Mouse (Mus musculus): Measurements from ENCODE around the gene Tvp23b. TPM values are rescaled to one million over a fixed set of nuclear protein-coding genes. Genes with fewer than 3 reads are reported as not detected.
A peak's percentile ranks its signal among the peaks of the same experiment; 100 is the strongest.

Tvp23b gene
- 53.4 and 57.2 TPM in 2 replicates for polyA plus RNA-seq (2015; fragmentation: Nextera tagmentation; extraction: Ambion mirVana)

- WGBS: under 1% methylated on average over 55 of the region's 55 CpGs
- no peaks in the 10 kb centered on the region for H3K27me3 ChIP-seq (replicated peaks; ENCODE audit: control insufficient read depth, insufficient read depth, low read length)
- H3K4me2 ChIP-seq (replicated peaks; ENCODE audit: low read depth): peak within 1 kb of the TSS; percentile 72
- H3K36me3 ChIP-seq (ENCODE audit: control insufficient read depth, insufficient read depth): peaks cover 12% of the 10 kb centered on the region; the same call in 1 of the 2 replicates
- H3K27ac ChIP-seq (ENCODE audit: low read depth, low read length): peak within 1 kb of the TSS; percentile 86
- TF ChIP-seq CTCF (IDR thresholded peaks at IDR 0.05; ENCODE audit: low read depth): peak; percentile 25; the same call in 1 of the 2 replicates
- peak; percentile 98 for ATAC-seq
- peak within 1 kb of the TSS; percentile 80 for H3K9ac ChIP-seq (ENCODE audit: low read depth, low read length)
- H3K4me3 ChIP-seq (ENCODE audit: low read depth, low read length): peak within 1 kb of the TSS; percentile 70
- H3K4me1 ChIP-seq (replicated peaks; ENCODE audit: control insufficient read depth, insufficient read depth, low read length): no peaks in the 10 kb centered on the region
- no peaks in the 10 kb centered on the region for H3K9me3 ChIP-seq (ENCODE audit: control insufficient read depth)
Observed at GRCm38 (mm10) chr11:62879220-62880048, at the start of gene Tvp23b. TSS of gene Tvp23b (plus strand) at chr11:62879455.

GRCm38 (mm10) chr11:62830387-62830786 lies 48.9 kb upstream of the Tvp23b start:
- WGBS: 87% methylated on average over 2 of the region's 2 CpGs
- H3K4me3 ChIP-seq (ENCODE audit: low read depth, low read length): no peak overlapping the region
- no peak overlapping the region for H3K4me2 ChIP-seq (replicated peaks; ENCODE audit: low read depth)
- no peaks in the 10 kb centered on the region for H3K9me3 ChIP-seq (ENCODE audit: control insufficient read depth)
- no peak overlapping the region for H3K27ac ChIP-seq (ENCODE audit: low read depth, low read length)
- no peak overlapping the region for H3K9ac ChIP-seq (ENCODE audit: low read depth, low read length)
- H3K27me3 ChIP-seq (replicated peaks; ENCODE audit: control insufficient read depth, insufficient read depth, low read length): no peaks in the 10 kb centered on the region
- peaks cover 6% of the 10 kb centered on the region; the same call in 1 of the 2 replicates for H3K4me1 ChIP-seq (replicated peaks; ENCODE audit: control insufficient read depth, insufficient read depth, low read length)
- no peak for TF ChIP-seq CTCF (IDR thresholded peaks at IDR 0.05; ENCODE audit: low read depth)
- peaks cover 41% of the 10 kb centered on the region for H3K36me3 ChIP-seq (ENCODE audit: control insufficient read depth, insufficient read depth)
- no peak for ATAC-seq

- Histone ChIP-seq H3K4me1 (replicated peaks; ENCODE audit: control insufficient read depth, insufficient read depth, low read length) (no peaks in the 10 kb centered on the region), H3K9ac (ENCODE audit: low read depth, low read length) (no peak overlapping the region), H3K36me3 (ENCODE audit: control insufficient read depth, insufficient read depth) (peaks cover 46% of the 10 kb centered on the region), H3K27me3 (replicated peaks; ENCODE audit: control insufficient read depth, insufficient read depth, low read length) (no peaks in the 10 kb centered on the region), H3K4me3 (ENCODE audit: low read depth, low read length) (no peak overlapping the region), H3K9me3 (ENCODE audit: control insufficient read depth) (no peaks in the 10 kb centered on the region), H3K4me2 (replicated peaks; ENCODE audit: low read depth) (no peak overlapping the region), H3K27ac (ENCODE audit: low read depth, low read length) (no peak overlapping the region)
- no peak for TF ChIP-seq CTCF (IDR thresholded peaks at IDR 0.05; ENCODE audit: low read depth)
- ATAC-seq: no peak
Observed at GRCm38 (mm10) chr11:62831906-62832305, 47.3 kb upstream of the Tvp23b start.

GRCm38 (mm10) chr11:62844562-62844961 lies 34.7 kb upstream of the Tvp23b start:
- 85% methylated on average over 5 of the region's 5 CpGs for WGBS

GRCm38 (mm10) chr11:62845730-62846129 lies 33.5 kb upstream of the Tvp23b start:
- no peak for ATAC-seq
- TF ChIP-seq CTCF (IDR thresholded peaks at IDR 0.05; ENCODE audit: low read depth): no peak
- H3K27me3 ChIP-seq (replicated peaks; ENCODE audit: control insufficient read depth, insufficient read depth, low read length): no peaks in the 10 kb centered on the region
- WGBS: 68% methylated on average over 3 of the region's 3 CpGs
- no peak overlapping the region for H3K27ac ChIP-seq (ENCODE audit: low read depth, low read length)
- no peaks in the 10 kb centered on the region for H3K9me3 ChIP-seq (ENCODE audit: control insufficient read depth)
- no peak overlapping the region for H3K4me3 ChIP-seq (ENCODE audit: low read depth, low read length)
- H3K4me1 ChIP-seq (replicated peaks; ENCODE audit: control insufficient read depth, insufficient read depth, low read length): no peaks in the 10 kb centered on the region
- no peak overlapping the region for H3K9ac ChIP-seq (ENCODE audit: low read depth, low read length)
- peaks cover 16% of the 10 kb centered on the region for H3K36me3 ChIP-seq (ENCODE audit: control insufficient read depth, insufficient read depth)
- H3K4me2 ChIP-seq (replicated peaks; ENCODE audit: low read depth): no peak overlapping the region

More at GRCm38 (mm10) chr11:62844562-62844961, 34.7 kb upstream of the Tvp23b start:
- Histone ChIP-seq H3K9ac (ENCODE audit: low read depth, low read length) (no peak overlapping the region), H3K27me3 (replicated peaks; ENCODE audit: control insufficient read depth, insufficient read depth, low read length) (no peaks in the 10 kb centered on the region), H3K4me2 (replicated peaks; ENCODE audit: low read depth) (no peak overlapping the region), H3K9me3 (ENCODE audit: control insufficient read depth) (no peaks in the 10 kb centered on the region), H3K4me3 (ENCODE audit: low read depth, low read length) (no peak overlapping the region), H3K27ac (ENCODE audit: low read depth, low read length) (no peak overlapping the region), H3K36me3 (ENCODE audit: control insufficient read depth, insufficient read depth) (peaks cover 26% of the 10 kb centered on the region), H3K4me1 (replicated peaks; ENCODE audit: control insufficient read depth, insufficient read depth, low read length) (no peaks in the 10 kb centered on the region)
- TF ChIP-seq CTCF (IDR thresholded peaks at IDR 0.05; ENCODE audit: low read depth): no peak
- ATAC-seq: no peak

- H3K27ac ChIP-seq (ENCODE audit: low read depth, low read length): no peak within 1 kb of the TSS
- no peaks in the 10 kb centered on the region for H3K9me3 ChIP-seq (ENCODE audit: control insufficient read depth)
- peaks cover 4% of the 10 kb centered on the region; the same call in 1 of the 2 replicates for H3K36me3 ChIP-seq (ENCODE audit: control insufficient read depth, insufficient read depth)
- no peak for TF ChIP-seq CTCF (IDR thresholded peaks at IDR 0.05; ENCODE audit: low read depth)
- H3K4me3 ChIP-seq (ENCODE audit: low read depth, low read length): no peak within 1 kb of the TSS
- H3K9ac ChIP-seq (ENCODE audit: low read depth, low read length): 0 out of 2 replicates have a peak within 1 kb of the TSS, but pooled peaks have one; percentile 27
- ATAC-seq: no peak
- no peaks in the 10 kb centered on the region for H3K27me3 ChIP-seq (replicated peaks; ENCODE audit: control insufficient read depth, insufficient read depth, low read length)
- H3K4me1 ChIP-seq (replicated peaks; ENCODE audit: control insufficient read depth, insufficient read depth, low read length): no peaks in the 10 kb centered on the region
- peak within 1 kb of the TSS; percentile 44 for H3K4me2 ChIP-seq (replicated peaks; ENCODE audit: low read depth)
- 36% methylated on average over 12 of the region's 12 CpGs for WGBS
Observed at GRCm38 (mm10) chr11:62846961-62847654, 32.1 kb upstream of the Tvp23b start, which contains the start of gene Fbxw10. TSS of gene Fbxw10 (plus strand) at chr11:62847069.

Data from intestine, postnatal 0 days (tissue).